In the genomic region with DNA sequence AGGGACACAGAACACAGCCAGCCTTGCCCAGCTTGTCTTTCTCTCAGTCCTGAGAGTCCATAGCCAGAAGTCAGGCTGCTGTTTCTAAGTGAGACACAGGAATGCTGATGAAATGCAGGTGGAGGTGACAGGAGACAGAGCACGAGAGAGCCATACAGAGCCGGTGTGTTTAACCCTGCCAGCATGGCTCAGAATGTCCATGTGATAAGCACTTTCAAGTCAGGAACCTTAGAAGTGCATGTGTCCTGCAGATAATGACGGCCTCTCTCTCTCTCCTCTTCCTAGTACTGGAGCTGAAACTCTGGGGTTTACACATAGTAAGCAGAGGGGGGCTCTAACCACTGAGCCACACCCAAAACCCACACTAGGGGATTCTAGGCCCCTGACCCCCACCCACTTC, we compare ENCODE assay signal across 22 mouse cellular contexts.
A peak's percentile ranks its signal among the peaks of the same experiment; 100 is the strongest.
DNase-seq lines count a peak whose midpoint lies in the region; ATAC-seq and TF ChIP-seq lines count a peak whose summit lies in the region.
"Had no signal": no experiment of that assay in that cellular context is flagged by ENCODE, and none has a peak within 500 bp of the region (broad histone marks: within the 10 kb centered on the region; RNA-seq: fewer than 3 reads in every experiment).

No protein-coding gene starts in this region.

- no peaks in the 10 kb centered on the region for H3K27me3 ChIP-seq in heart, embryonic 11.5 days (ENCODE audit: control insufficient read depth, insufficient read depth, low read length)
- H3K27me3 ChIP-seq in liver, embryonic 11.5 days (replicated peaks; ENCODE audit: control insufficient read depth, insufficient read depth, low read length) = no peaks in the 10 kb centered on the region
- H3K27me3 ChIP-seq in liver, postnatal 0 days (ENCODE audit: insufficient read depth, low read length) = no peaks in the 10 kb centered on the region
- H3K27me3 ChIP-seq in hindbrain, postnatal 0 days (ENCODE audit: insufficient read depth, low read length) = no peaks in the 10 kb centered on the region
- H3K27me3 ChIP-seq: forebrain, embryonic 15.5 days; limb, embryonic 13.5 days; midbrain, embryonic 15.5 days; neural tube, embryonic 15.5 days had no signal

- intact Hi-C loops in heart, postnatal 10 days (cut with DNase I) = no loop called here

- no peaks in the 10 kb centered on the region for H3K36me3 ChIP-seq in heart, embryonic 11.5 days (ENCODE audit: control insufficient read depth, insufficient read depth, low read length)
- no peaks in the 10 kb centered on the region for H3K36me3 ChIP-seq in liver, embryonic 11.5 days (ENCODE audit: control insufficient read depth, insufficient read depth, low read length)
- no peaks in the 10 kb centered on the region for H3K36me3 ChIP-seq in liver, postnatal 0 days (replicated peaks; ENCODE audit: insufficient read depth, low read length)
- H3K36me3 ChIP-seq in hindbrain, postnatal 0 days (ENCODE audit: insufficient read depth, low read length) = peaks cover 16% of the 10 kb centered on the region; the same call in 1 of the 2 replicates
- H3K36me3 ChIP-seq: limb, embryonic 13.5 days had no signal

- no peak overlapping the region for H3K4me2 ChIP-seq in heart, embryonic 11.5 days
- H3K4me2 ChIP-seq in liver, embryonic 11.5 days = no peak overlapping the region
- no peak overlapping the region for H3K4me2 ChIP-seq in liver, postnatal 0 days (ENCODE audit: low read depth, low read length)
- no peak overlapping the region for H3K4me2 ChIP-seq in hindbrain, postnatal 0 days (ENCODE audit: low read depth, low read length)
- H3K4me2 ChIP-seq: forebrain, embryonic 15.5 days; limb, embryonic 13.5 days; midbrain, embryonic 15.5 days; neural tube, embryonic 15.5 days had no signal

- H3K9ac ChIP-seq in heart, embryonic 11.5 days (ENCODE audit: low read depth, low read length) = no peak overlapping the region
- H3K9ac ChIP-seq in liver, embryonic 11.5 days (ENCODE audit: low read depth, low read length) = no peak overlapping the region
- H3K9ac ChIP-seq in liver, postnatal 0 days (replicated peaks) = no peak overlapping the region
- no peak overlapping the region for H3K9ac ChIP-seq in hindbrain, postnatal 0 days (replicated peaks; ENCODE audit: low read length)
- H3K9ac ChIP-seq: forebrain, embryonic 15.5 days; midbrain, embryonic 15.5 days; neural tube, embryonic 15.5 days had no signal

- H3K27ac ChIP-seq in heart, embryonic 11.5 days (ENCODE audit: low read depth, low read length) = peak overlapping the region; percentile 59
- H3K27ac ChIP-seq in liver, embryonic 11.5 days (ENCODE audit: low read depth, low read length) = no peak overlapping the region
- no peak overlapping the region for H3K27ac ChIP-seq in liver, postnatal 0 days (ENCODE audit: low read depth)
- no peak overlapping the region for H3K27ac ChIP-seq in hindbrain, postnatal 0 days
- H3K27ac ChIP-seq: forebrain, embryonic 15.5 days; hindbrain, embryonic 10.5 days; kidney, postnatal 0 days; limb, embryonic 13.5 days; midbrain, embryonic 15.5 days; neural tube, embryonic 15.5 days had no signal

- TF ChIP-seq EP300 in liver, postnatal 0 days (IDR thresholded peaks at IDR 0.05; ENCODE audit: low read depth) = no peak

- peaks cover 11% of the 10 kb centered on the region; the same call in 1 of the 2 replicates for H3K4me1 ChIP-seq in heart, embryonic 11.5 days (ENCODE audit: control insufficient read depth, insufficient read depth, low read length)
- H3K4me1 ChIP-seq in liver, embryonic 11.5 days (replicated peaks; ENCODE audit: control insufficient read depth, insufficient read depth, low read length) = no peaks in the 10 kb centered on the region
- no peaks in the 10 kb centered on the region for H3K4me1 ChIP-seq in liver, postnatal 0 days (ENCODE audit: insufficient read depth)
- H3K4me1 ChIP-seq in hindbrain, postnatal 0 days (ENCODE audit: insufficient read depth, low read length) = no peaks in the 10 kb centered on the region
- H3K4me1 ChIP-seq: forebrain, embryonic 15.5 days; hindbrain, embryonic 10.5 days; midbrain, embryonic 15.5 days; neural tube, embryonic 15.5 days had no signal

- no peak for DNase-seq in heart, postnatal 10 days
- no peak for DNase-seq in liver, embryonic 11.5 days (ENCODE audit: low spot score)
- DNase-seq in liver, postnatal 0 days = no peak
- peak; percentile 60 for DNase-seq in c-Kit-positive CD71-positive TER-119-positive erythroid progenitor cells, embryonic 14.5 days (ENCODE audit: low spot score)
- no peak for DNase-seq in yolk sac, embryonic 10.5 days (ENCODE audit: low spot score)
- DNase-seq in hindbrain, postnatal 0 days (ENCODE audit: low spot score) = no peak
- DNase-seq: adrenal gland, adult 8-10 months; B cell, adult 2 months; cerebellum, adult 11 months; cerebellum, postnatal 14 days; gastrocnemius, postnatal 25 days; kidney, adult 11 months; lung, adult 2 months; right cerebral cortex, postnatal 14 days; thymus, postnatal 4 days had no signal

- no peak for ATAC-seq in heart, embryonic 11.5 days (replicated peaks; ENCODE audit: insufficient number of reproducible peaks, low FRiP score, low TSS enrichment)
- peak; percentile 67 for ATAC-seq in liver, embryonic 11.5 days (replicated peaks; ENCODE audit: low FRiP score)
- ATAC-seq in liver, postnatal 0 days = no peak
- no peak for ATAC-seq in hindbrain, postnatal 0 days
- ATAC-seq: forebrain, embryonic 15.5 days; midbrain, embryonic 15.5 days had no signal

- 16% methylated on average over 3 of the region's 3 CpGs for WGBS in heart, embryonic 11.5 days (ENCODE audit: insufficient replicate concordance)
- WGBS in liver, embryonic 11.5 days = 37% methylated on average over 3 of the region's 3 CpGs
- WGBS in liver, postnatal 0 days (ENCODE audit: insufficient replicate concordance) = 34% methylated on average over 3 of the region's 3 CpGs
- 86% methylated on average over 3 of the region's 3 CpGs for WGBS in hindbrain, postnatal 0 days

- TF ChIP-seq CTCF in liver, postnatal 0 days (IDR thresholded peaks at IDR 0.05; ENCODE audit: low read depth) = no peak
- TF ChIP-seq CTCF in hindbrain, postnatal 0 days (IDR thresholded peaks at IDR 0.05; ENCODE audit: low read depth) = no peak

- H3K9me3 ChIP-seq in heart, embryonic 11.5 days (replicated peaks; ENCODE audit: control insufficient read depth, low read length) = no peaks in the 10 kb centered on the region
- H3K9me3 ChIP-seq in liver, embryonic 11.5 days (ENCODE audit: control insufficient read depth, low read length) = no peaks in the 10 kb centered on the region
- H3K9me3 ChIP-seq in liver, postnatal 0 days (ENCODE audit: low read length) = no peaks in the 10 kb centered on the region
- no peaks in the 10 kb centered on the region for H3K9me3 ChIP-seq in hindbrain, postnatal 0 days (ENCODE audit: low read length)
- H3K9me3 ChIP-seq: forebrain, embryonic 15.5 days; hindbrain, embryonic 10.5 days; limb, embryonic 13.5 days; midbrain, embryonic 15.5 days; neural tube, embryonic 15.5 days had no signal

- H3K4me3 ChIP-seq in heart, embryonic 11.5 days (ENCODE audit: low read depth, low read length) = no peak overlapping the region
- no peak overlapping the region for H3K4me3 ChIP-seq in liver, embryonic 11.5 days (ENCODE audit: low read depth, low read length)
- no peak overlapping the region for H3K4me3 ChIP-seq in liver, postnatal 0 days (ENCODE audit: low read depth, low read length)
- no peak overlapping the region for H3K4me3 ChIP-seq in hindbrain, postnatal 0 days (ENCODE audit: low read length)
- H3K4me3 ChIP-seq: forebrain, embryonic 15.5 days; hindbrain, embryonic 10.5 days; limb, embryonic 13.5 days; midbrain, embryonic 15.5 days; neural tube, embryonic 15.5 days had no signal
